Mouse (Mus musculus): Measurements from ENCODE around the gene Nop58. TPM values are rescaled to one million over a fixed set of nuclear protein-coding genes. Genes with fewer than 3 reads are reported as not detected.
"Not testable (repeated sequence)": the region's sequence is repeated elsewhere in the genome, so short reads cannot be mapped to it uniquely, and the experiment has no call there.

The Nop58 gene
- total RNA-seq, 2 experiments from 2014 or later = 146 to 164 TPM

- DNase-seq (ENCODE audit: low spot score in 2 of 2) = no peak
These were observed 17.0 kb downstream of the Nop58 start for GRCm38 (mm10) chr1:59701766-59702165.

GRCm38 (mm10) chr1:59719900-59720299 is 35.1 kb downstream of the Nop58 start:
- DNase-seq (ENCODE audit: low spot score in 2 of 2) = no peak

- DNase-seq (ENCODE audit: low spot score in 2 of 2) = no peak
These were observed 40.9 kb downstream of the Nop58 start for GRCm38 (mm10) chr1:59725661-59726060.

- DNase-seq (ENCODE audit: low spot score in 2 of 2) = no peak
These were observed 45.3 kb downstream of the Nop58 start for GRCm38 (mm10) chr1:59730106-59730505.

- no peak for DNase-seq (ENCODE audit: low spot score in 2 of 2)
These were observed 46.0 kb downstream of the Nop58 start for GRCm38 (mm10) chr1:59730737-59731136.

GRCm38 (mm10) chr1:59734076-59734475 is 49.3 kb downstream of the Nop58 start:
- DNase-seq (ENCODE audit: low spot score in 2 of 2) = no peak

GRCm38 (mm10) chr1:59738768-59739414 is 54.1 kb downstream of the Nop58 start:
- DNase-seq (ENCODE audit: low spot score in 2 of 2) = no peak

GRCm38 (mm10) chr1:59739577-59740354 is 55.0 kb downstream of the Nop58 start:
- no peak for DNase-seq (ENCODE audit: low spot score in 2 of 2)

GRCm38 (mm10) chr1:59749047-59749446 is 64.3 kb downstream of the Nop58 start:
- no peak for DNase-seq (ENCODE audit: low spot score in 2 of 2)

- not testable (repeated sequence) for DNase-seq (ENCODE audit: low spot score in 2 of 2)
These were observed 65.0 kb downstream of the Nop58 start for GRCm38 (mm10) chr1:59749724-59750123.

GRCm38 (mm10) chr1:59755298-59755697 is 70.5 kb downstream of the Nop58 start:
- DNase-seq (ENCODE audit: low spot score in 2 of 2) = no peak

- no peak for DNase-seq (ENCODE audit: low spot score in 2 of 2)
These were observed 73.6 kb downstream of the Nop58 start for GRCm38 (mm10) chr1:59758325-59758724.

- no peak for DNase-seq (ENCODE audit: low spot score in 2 of 2)
These were observed 77.4 kb downstream of the Nop58 start for GRCm38 (mm10) chr1:59762208-59762607.

- DNase-seq (ENCODE audit: low spot score in 2 of 2) = peak in 1 of 2 experiments; percentile 38
These were observed 77.9 kb downstream of the Nop58 start for GRCm38 (mm10) chr1:59762651-59763163.

GRCm38 (mm10) chr1:59763164-59763768 is 78.5 kb downstream of the Nop58 start, which contains the start of gene Bmpr2:
Gene Bmpr2 (plus strand): TSS chr1:59763400.
- DNase-seq (ENCODE audit: low spot score in 2 of 2) = peak; percentile 64 to 75

GRCm38 (mm10) chr1:59763781-59764251 is 79.0 kb downstream of the Nop58 start:
- DNase-seq (ENCODE audit: low spot score in 2 of 2) = peak in 1 of 2 experiments; percentile 31

- peak in 1 of 2 experiments; percentile 24 for DNase-seq (ENCODE audit: low spot score in 2 of 2)
These were observed 79.7 kb downstream of the Nop58 start for GRCm38 (mm10) chr1:59764407-59764971.

GRCm38 (mm10) chr1:59765279-59765678 is 80.5 kb downstream of the Nop58 start:
- DNase-seq (ENCODE audit: low spot score in 2 of 2) = no peak

GRCm38 (mm10) chr1:59766626-59767025 is 81.9 kb downstream of the Nop58 start:
- DNase-seq (ENCODE audit: low spot score in 2 of 2) = no peak
